Mouse (Mus musculus) myocyte (in vitro differentiated cells): ENCODE data around the gene Map2k3.

Source experiments
- CEBPB ChIP-seq: IDR thresholded peaks from 2 replicates; pipeline ENCODE4 v1.6.1; 2011; ENCODE audit warnings: mild to moderate bottlenecking, moderate library complexity; ENCODE audit not compliant: poor library complexity, insufficient read depth, severe bottlenecking
- E2F4 ChIP-seq: IDR thresholded peaks from one replicate; pipeline ENCODE4 v1.6.1; 2011; ENCODE audit warnings: mild to moderate bottlenecking, control low read depth, moderate library complexity; ENCODE audit not compliant: insufficient read depth
- MAX ChIP-seq: IDR thresholded peaks from one replicate; pipeline ENCODE4 v1.6.1; 2011; ENCODE audit warnings: low read depth, mild to moderate bottlenecking, control low read depth
- MYOD1 ChIP-seq, 3 experiments: IDR thresholded peaks; one replicate each; pipeline ENCODE4 v1.6.1; 2011; ENCODE audit warnings: control low read depth in 2 of 3, low read depth in 2 of 3, mild to moderate bottlenecking in 2 of 3, moderate library complexity in 1 of 3; ENCODE audit not compliant: insufficient read length in 2 of 3, control insufficient read depth in 1 of 3
- MYOG ChIP-seq, 3 experiments: IDR thresholded peaks; one replicate each; pipeline ENCODE4 v1.6.1; 2011; ENCODE audit warnings: control low read depth in 2 of 3, low read depth in 2 of 3, mild to moderate bottlenecking in 2 of 3; ENCODE audit not compliant: insufficient read length in 2 of 3, control insufficient read depth in 1 of 3, insufficient read depth in 1 of 3
- POLR2A ChIP-seq: IDR thresholded peaks from one replicate; pipeline ENCODE4 v1.6.1; 2011; ENCODE audit warnings: low read depth, mild to moderate bottlenecking, control low read depth, moderate library complexity; ENCODE audit not compliant: insufficient read length
- POLR2AphosphoS2 ChIP-seq: IDR thresholded peaks from one replicate; pipeline ENCODE4 v1.6.1; 2011; ENCODE audit warnings: low read depth, control low read depth; ENCODE audit not compliant: insufficient read length
- REST ChIP-seq: IDR thresholded peaks from one replicate; pipeline ENCODE4 v1.6.1; 2011; ENCODE audit warnings: mild to moderate bottlenecking, control low read depth, moderate library complexity; ENCODE audit not compliant: insufficient read depth, insufficient read length
- TCF12 ChIP-seq: IDR thresholded peaks from one replicate; pipeline ENCODE4 v1.6.1; 2011; ENCODE audit warnings: mild to moderate bottlenecking, control low read depth; ENCODE audit not compliant: poor library complexity, insufficient read depth, severe bottlenecking
- USF1 ChIP-seq: IDR thresholded peaks from one replicate; pipeline ENCODE4 v1.6.1; 2011; ENCODE audit warnings: low read depth, mild to moderate bottlenecking, control low read depth, moderate library complexity

DNA sequence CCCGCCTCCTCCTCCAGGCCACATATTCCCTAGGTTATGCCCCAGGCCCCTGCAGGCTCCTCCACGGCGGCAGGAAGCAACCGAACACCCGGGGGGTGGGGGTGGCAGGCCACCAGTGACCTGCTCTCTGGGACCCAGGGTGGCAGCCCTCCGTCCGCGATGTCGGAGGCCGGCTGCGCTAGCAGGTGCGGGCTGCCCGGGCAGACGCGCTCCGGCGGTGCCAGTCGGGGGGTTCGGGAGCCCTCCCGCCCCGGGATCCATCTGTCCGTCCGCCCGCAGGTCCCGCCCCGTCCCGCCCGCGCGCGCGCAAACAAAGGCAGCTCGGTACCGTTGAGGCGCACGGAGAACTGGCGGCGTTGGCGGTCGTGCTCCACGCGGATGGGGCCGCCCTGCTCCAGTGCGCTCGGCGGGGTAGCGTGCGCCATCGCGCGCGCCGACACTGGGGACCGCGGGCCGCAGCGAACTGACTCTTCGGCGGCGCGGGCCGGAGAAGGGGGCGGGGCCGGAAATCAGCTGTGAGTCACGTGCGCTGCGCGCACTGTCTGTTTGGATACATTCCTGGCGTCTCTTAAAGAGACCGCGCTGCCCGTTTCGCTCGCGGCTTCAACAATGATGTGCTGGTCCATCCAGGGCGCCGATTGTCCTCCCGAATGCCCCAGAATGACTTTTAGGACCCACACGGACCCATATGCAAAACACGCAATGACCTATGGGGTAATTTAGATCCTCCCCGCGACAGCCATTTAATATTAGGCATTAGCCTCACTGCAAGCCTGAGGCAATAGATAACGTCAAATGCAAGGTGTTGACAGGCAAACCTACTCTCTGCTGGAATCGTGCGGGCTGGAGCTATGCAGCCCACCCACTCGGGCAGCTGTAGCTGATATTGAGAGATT lies 18.3 kb upstream of the Map2k3 start:
- TF ChIP-seq REST: no peak
- peak; percentile 94 for TF ChIP-seq POLR2A
- peak in 1 of 3 experiments; percentile 7 for TF ChIP-seq MYOG (IDR thresholded peaks at IDR 0.05; ENCODE audit: control insufficient read depth in 1 of 3, insufficient read depth in 1 of 3, insufficient read length in 2 of 3, low read depth in 2 of 3)
- TF ChIP-seq CEBPB: 0 out of 2 replicates have a peak, but pooled peaks have one; percentile 66
- TF ChIP-seq POLR2AphosphoS2: peak; percentile 85
- peak; percentile 96 for TF ChIP-seq USF1
- peak in 1 of 3 experiments; percentile 20 for TF ChIP-seq MYOD1 (IDR thresholded peaks at IDR 0.05; ENCODE audit: control insufficient read depth in 1 of 3, insufficient read length in 2 of 3, low read depth in 2 of 3)
- TF ChIP-seq E2F4: no peak
- TF ChIP-seq TCF12: no peak
- TF ChIP-seq MAX: no peak
